Mouse (Mus musculus): ENCODE data around the gene Pla2g3.

The Pla2g3 gene

GRCm38 (mm10) chr11:3536745-3537333, 48.8 kb downstream of the Pla2g3 start:
- DNase-seq (ENCODE audit: low read depth, low spot score): no peak

GRCm38 (mm10) chr11:3537711-3538110, 49.6 kb downstream of the Pla2g3 start:
- no peak for DNase-seq (ENCODE audit: low read depth, low spot score)

GRCm38 (mm10) chr11:3538341-3538740, 50.3 kb downstream of the Pla2g3 start:
- no peak for DNase-seq (ENCODE audit: low read depth, low spot score)

GRCm38 (mm10) chr11:3539111-3539825, 51.2 kb downstream of the Pla2g3 start:
- peak; percentile 55 for DNase-seq (ENCODE audit: low read depth, low spot score)

GRCm38 (mm10) chr11:3539826-3540196, 51.7 kb downstream of the Pla2g3 start:
- no peak for DNase-seq (ENCODE audit: low read depth, low spot score)

- DNase-seq (ENCODE audit: low read depth, low spot score): no peak
These were observed 52.5 kb downstream of the Pla2g3 start, which contains the start of gene Smtn for GRCm38 (mm10) chr11:3540451-3541085. Smtn (minus strand) TSS chr11:3540612.

GRCm38 (mm10) chr11:3541932-3542331, 53.8 kb downstream of the Pla2g3 start:
- no peak for DNase-seq (ENCODE audit: low read depth, low spot score)

- DNase-seq (ENCODE audit: low read depth, low spot score): no peak
These were observed 54.9 kb downstream of the Pla2g3 start for GRCm38 (mm10) chr11:3543001-3543400.

GRCm38 (mm10) chr11:3544409-3544808, 56.3 kb downstream of the Pla2g3 start:
- DNase-seq (ENCODE audit: low read depth, low spot score): no peak

GRCm38 (mm10) chr11:3545531-3546241, 57.6 kb downstream of the Pla2g3 start:
- no peak for DNase-seq (ENCODE audit: low read depth, low spot score)

- no peak for DNase-seq (ENCODE audit: low read depth, low spot score)
These were observed 58.1 kb downstream of the Pla2g3 start for GRCm38 (mm10) chr11:3546242-3546562.

- DNase-seq (ENCODE audit: low read depth, low spot score): no peak
These were observed 59.0 kb downstream of the Pla2g3 start for GRCm38 (mm10) chr11:3547047-3547446.

- no peak for DNase-seq (ENCODE audit: low read depth, low spot score)
These were observed 59.9 kb downstream of the Pla2g3 start for GRCm38 (mm10) chr11:3547969-3548368.

- DNase-seq (ENCODE audit: low read depth, low spot score): no peak
These were observed 60.6 kb downstream of the Pla2g3 start for GRCm38 (mm10) chr11:3548564-3549295.
